Mouse (Mus musculus): ENCODE data around the gene Prkar2b.

DNA sequence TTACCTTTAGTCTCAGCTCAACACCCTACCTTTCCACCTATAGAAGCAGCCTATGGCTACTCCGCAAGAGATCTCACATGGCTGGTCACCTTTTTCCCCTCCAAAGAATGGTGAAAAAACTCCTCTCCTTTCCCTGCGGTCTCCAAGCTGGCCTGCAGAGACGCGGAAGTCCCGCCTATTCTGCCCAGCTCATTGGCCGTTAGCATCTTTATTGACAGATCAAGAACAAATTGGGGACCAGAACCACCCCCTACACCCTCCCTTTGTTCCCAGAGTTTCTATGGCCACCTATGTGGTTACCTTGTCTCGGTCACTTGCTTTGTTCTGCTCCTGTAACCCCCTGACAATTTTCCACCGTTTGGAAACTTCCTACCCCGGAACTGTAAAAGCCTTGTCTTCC lies 19.6 kb upstream of the Prkar2b start:
- TF ChIP-seq CTCF (conservative IDR thresholded peaks at IDR 0.05; ENCODE audit: low read length), result no peak
- TF ChIP-seq POU5F1 (IDR thresholded peaks at IDR 0.05; ENCODE audit: borderline replicate concordance, low read length), result no peak

All from E14TG2a.4 (cell line).